Mouse (Mus musculus) cerebellum, adult 18-20 months (tissue): Measurements from ENCODE around the gene Phtf2.

Source experiments
- DNase-seq, 2 experiments: peaks; one replicate each; pipeline ENCODE4 v3.0.0; 2021

Phtf2 gene

DNA sequence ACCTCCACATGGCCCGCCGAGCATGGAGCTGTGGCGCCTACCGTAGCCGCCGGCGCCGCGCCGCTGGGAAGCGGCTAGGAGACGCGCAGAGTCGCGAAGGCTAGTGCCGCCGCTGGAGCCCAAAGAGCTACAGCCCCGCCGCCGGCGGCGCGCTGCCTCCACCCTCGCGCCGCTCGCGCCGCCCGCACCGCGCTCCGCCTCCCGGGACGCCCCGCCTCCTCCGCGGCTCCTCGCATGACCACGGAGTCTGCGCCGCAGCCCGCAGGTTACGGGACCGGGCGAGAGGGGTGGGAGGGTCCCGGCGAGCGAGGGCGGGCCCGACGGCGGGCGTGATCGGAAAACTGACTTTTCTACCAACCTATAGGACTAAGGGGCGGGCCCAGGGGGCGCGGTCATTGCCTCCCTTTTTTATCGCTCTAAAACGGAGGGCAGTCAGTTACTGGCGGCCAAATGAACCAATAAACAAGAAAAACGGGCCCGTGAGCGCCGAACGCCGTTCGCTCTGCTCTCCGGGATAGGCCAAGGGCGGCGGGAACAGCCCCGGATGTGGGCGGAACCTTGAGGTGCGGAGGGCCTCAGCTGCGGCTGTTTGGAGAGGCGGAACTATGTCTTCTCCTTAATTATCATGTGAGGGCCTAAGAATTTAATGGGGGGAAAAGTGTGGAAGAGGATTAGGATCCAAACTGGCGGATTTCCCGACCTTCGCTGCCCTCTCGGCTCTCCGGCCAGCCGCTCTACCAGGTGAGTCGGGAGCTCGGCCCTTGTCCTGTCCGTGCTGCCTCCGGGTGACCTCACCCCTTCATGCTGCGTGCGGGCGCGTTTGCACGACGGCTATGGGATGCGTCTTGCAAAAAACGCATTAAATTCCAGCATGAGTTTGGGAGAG is at the start of gene Phtf2, which contains the start of gene Tmem60:
Gene Phtf2, minus strand, starts transcription at position 210 of the 886 bp plus-strand sequence.
Gene Tmem60, plus strand, starts transcription at position 277 of the 886 bp plus-strand sequence.
- DNase-seq: peak; percentile 98 to 99

GRCm38 (mm10) chr5:20931300-20931699 is 49.4 kb upstream of the Phtf2 start:
- DNase-seq: no peak

GRCm38 (mm10) chr5:20930430-20930829 is 48.5 kb upstream of the Phtf2 start:
- no peak for DNase-seq

DNA sequence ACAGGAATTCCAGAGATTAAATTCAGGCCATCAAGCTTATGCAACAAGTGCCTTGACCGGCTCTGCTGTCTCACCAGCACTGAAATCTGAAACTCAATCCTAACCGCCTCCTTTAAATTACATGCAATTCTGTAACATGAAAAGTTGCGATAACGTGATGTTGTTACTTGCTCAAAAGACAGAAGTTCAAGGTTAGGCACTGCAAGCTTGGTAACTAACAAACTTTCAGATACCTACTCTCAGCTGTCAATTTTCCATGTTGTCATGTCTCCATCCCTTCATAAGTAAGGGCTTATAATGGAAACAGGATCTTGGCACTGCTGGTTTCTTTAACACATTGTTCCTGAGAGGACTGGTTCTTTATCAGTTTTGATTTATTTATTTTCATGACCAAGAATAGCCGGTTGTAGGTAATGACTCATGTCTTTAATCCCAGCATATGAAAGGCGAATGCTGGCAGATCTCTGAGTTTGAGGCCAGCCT is 47.8 kb upstream of the Phtf2 start:
- DNase-seq: no peak

DNA sequence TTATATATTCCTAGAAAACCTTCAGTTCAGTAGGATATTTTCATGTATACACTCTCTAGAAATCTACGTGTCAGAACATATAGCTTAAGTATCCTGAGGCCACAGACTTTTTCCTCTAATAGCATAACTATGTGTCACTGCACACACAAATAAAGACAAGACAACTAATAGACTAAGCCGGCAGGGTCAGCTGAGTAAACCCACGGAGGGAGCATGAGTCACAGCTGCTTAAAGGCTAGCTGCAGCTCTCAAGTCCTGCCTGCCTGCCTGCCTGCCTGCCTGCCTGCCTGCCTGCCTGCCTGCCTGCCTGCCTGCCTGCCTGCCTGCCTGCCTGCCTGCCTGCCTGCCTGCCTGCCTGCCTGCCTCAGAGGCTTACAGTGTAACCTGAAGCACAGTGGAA is 43.5 kb upstream of the Phtf2 start:
- no peak for DNase-seq

DNA sequence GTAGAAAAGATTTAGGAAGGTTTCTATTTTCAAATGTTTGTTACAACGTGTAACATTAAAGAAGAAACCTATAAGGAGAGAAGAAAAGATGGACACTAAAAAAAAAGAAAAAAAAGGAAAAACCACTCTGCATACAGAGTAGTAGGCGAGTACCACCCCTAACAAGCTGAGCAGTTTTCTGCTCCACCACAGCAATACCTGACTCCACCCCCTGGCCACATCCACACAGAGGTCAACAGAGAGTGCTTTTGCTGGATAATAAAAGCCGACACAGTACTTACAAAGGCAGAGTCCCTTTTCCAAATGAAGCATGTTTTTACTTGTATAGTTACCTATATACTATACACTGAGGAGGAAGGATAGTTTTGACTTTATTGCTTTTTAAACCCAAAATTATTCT is 42.7 kb upstream of the Phtf2 start:
- DNase-seq: no peak

DNA sequence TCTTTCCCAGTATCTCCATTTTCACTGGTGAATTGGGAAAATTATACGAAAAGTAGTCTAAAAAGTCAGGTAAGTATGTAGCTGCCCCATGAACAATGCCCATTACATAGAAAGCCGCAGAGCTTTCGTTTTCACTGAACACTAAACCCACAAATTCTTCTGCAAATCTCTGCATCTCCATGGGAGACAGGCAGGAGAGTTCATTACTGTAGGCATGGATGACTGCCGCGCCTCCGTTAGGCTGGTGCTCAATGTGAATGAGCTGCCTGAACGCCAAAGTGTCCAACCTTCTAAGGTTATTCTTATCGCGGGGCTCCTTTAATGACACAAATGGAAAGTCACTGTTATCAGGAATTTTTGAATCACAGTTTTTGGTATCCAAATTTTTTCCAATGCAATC is 37.6 kb upstream of the Phtf2 start:
- DNase-seq: peak in 1 of 2 experiments; percentile 25

- no peak for DNase-seq
Measured at GRCm38 (mm10) chr5:20918967-20919366, 37.0 kb upstream of the Phtf2 start.

DNA sequence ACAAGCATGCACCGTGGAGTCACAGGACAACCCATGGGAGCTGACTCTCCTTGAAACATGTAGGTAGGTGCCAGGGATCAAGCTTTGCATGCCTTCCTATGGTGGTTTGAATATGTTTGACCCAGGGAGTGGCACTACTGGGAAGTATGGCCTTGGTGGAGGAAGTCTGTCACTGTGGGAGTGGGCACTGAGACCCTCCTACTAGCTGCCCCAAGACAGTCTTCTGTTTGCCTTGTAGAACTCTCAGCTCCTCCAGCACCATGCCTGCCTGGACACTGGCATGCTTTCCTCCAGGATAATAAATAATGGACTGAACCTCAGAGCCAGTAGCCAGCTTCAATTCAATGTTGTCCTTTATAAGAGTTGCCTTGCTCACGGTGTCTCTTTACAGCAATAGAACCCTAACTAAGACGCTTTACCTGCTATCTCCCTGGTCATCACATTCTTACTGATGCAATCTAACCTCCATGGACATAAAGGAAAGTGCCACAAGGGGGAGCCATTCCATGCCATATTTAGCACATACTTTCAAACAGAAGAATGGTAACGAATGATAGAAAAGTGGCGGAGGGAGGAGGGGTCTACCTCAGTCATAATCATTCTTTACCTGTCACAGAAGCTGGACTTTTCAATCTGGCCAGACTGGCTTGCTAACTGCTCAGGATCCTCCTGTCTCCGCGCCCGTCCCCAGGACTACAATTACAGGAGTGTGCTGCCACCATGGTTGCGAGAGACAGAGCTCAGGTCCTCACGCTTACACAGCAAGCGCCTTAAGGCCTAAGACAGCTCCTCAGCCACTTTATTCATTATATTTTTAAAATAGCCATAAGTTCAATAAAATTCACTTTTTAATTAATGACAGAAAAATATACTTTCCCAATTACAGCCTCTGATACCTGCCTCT is 31.7 kb upstream of the Phtf2 start:
- peak; percentile 76 to 83 for DNase-seq

DNA sequence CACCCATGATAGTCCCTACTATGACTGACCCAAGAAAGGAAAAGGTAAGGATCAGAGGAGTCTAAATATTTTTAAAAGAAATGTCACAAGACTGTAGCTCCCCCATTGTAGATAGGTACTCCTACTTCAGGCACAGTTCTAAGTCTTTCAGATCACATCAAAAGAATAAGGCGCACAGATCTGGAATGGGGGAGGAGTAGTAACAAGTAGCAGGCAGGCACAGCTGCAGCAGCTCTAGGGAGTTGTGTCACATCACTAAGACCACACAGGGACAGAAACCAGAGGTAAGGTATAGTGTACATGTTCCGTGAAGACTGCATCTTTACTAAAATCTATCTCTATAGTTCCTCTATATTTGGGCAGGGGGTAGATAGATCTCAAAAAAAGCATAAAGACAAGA is 29.8 kb upstream of the Phtf2 start:
- no peak for DNase-seq

DNA sequence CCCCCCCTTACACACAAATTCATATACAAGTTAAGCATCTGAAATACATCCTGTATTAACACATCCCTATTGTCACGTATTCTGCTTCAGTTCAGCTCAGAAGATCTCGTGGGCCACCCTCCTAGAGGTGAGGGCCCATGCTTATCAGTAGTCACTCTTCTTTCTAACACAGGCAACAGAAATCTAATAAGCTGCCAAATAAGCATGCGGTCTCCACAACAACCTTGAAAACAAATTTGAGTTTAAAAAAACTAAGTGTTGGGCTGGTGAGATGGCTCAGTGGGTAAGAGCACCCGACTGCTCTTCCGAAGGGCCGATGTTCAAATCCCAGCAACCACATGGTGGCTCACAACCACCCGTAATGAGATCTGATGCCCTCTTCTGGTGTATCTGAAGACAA is 24.3 kb upstream of the Phtf2 start:
- no peak for DNase-seq

GRCm38 (mm10) chr5:20905437-20905836 is 23.5 kb upstream of the Phtf2 start:
- no peak for DNase-seq

GRCm38 (mm10) chr5:20904647-20905046 is 22.7 kb upstream of the Phtf2 start:
- DNase-seq: no peak

GRCm38 (mm10) chr5:20897446-20898167 is 15.7 kb upstream of the Phtf2 start:
- no peak for DNase-seq

- DNase-seq: no peak
Measured at GRCm38 (mm10) chr5:20884036-20884620, 2.2 kb upstream of the Phtf2 start.

GRCm38 (mm10) chr5:20880797-20881775 is 838 bp downstream of the Phtf2 start:
- peak; percentile 64 to 76 for DNase-seq

GRCm38 (mm10) chr5:20880386-20880785 is 1.5 kb downstream of the Phtf2 start:
- DNase-seq: no peak

GRCm38 (mm10) chr5:20876934-20877426 is 4.9 kb downstream of the Phtf2 start:
- DNase-seq: no peak

- DNase-seq: no peak
Measured at GRCm38 (mm10) chr5:20873146-20873545, 8.8 kb downstream of the Phtf2 start.

- no peak for DNase-seq
Measured at GRCm38 (mm10) chr5:20865193-20865755, 16.6 kb downstream of the Phtf2 start.
